Mouse (Mus musculus) kidney, embryonic 15.5 days (tissue): ENCODE results near the gene Lrrc74a. TPM values are rescaled to one million over a fixed set of nuclear protein-coding genes. Genes with fewer than 3 reads are reported as not detected.

Experiments
- ATAC-seq: fragments of 200-750 bp; cut with Nextera tagmentation; replicated peaks from 2 replicates; pipeline ENCODE4 v1.8.0; 2017; ENCODE audit warnings: moderate TSS enrichment; ENCODE audit not compliant: low FRiP score
- H3K27ac ChIP-seq: fragments of 300-500 bp; sonication (generic); 2 replicates; pipeline ENCODE4 v1.5.1; 2015; ENCODE audit warnings: mild to moderate bottlenecking, inconsistent platforms
- H3K27me3 ChIP-seq: fragments of 300-500 bp; sonication (generic); 2 replicates; pipeline ENCODE4 v1.6.1; 2015; ENCODE audit warnings: inconsistent platforms
- H3K36me3 ChIP-seq: fragments of 300-500 bp; sonication (generic); 2 replicates; pipeline ENCODE4 v1.6.1; 2015; ENCODE audit warnings: inconsistent platforms
- H3K4me1 ChIP-seq: fragments of 300-500 bp; sonication (generic); 2 replicates; pipeline ENCODE4 v1.6.1; 2015; ENCODE audit warnings: inconsistent platforms
- H3K4me2 ChIP-seq: fragments of 300-500 bp; sonication (generic); 2 replicates; pipeline ENCODE4 v1.6.1; 2015; ENCODE audit warnings: moderate library complexity, mild to moderate bottlenecking, inconsistent platforms
- H3K4me3 ChIP-seq: fragments of 300-500 bp; sonication (generic); replicated peaks from 2 replicates; pipeline ENCODE4 v1.5.1; 2015; ENCODE audit warnings: mild to moderate bottlenecking, inconsistent platforms
- H3K9ac ChIP-seq: fragments of 300-500 bp; sonication (generic); 2 replicates; pipeline ENCODE4 v1.6.1; 2015; ENCODE audit warnings: mild to moderate bottlenecking, inconsistent platforms
- H3K9me3 ChIP-seq: fragments of 300-500 bp; sonication (generic); replicated peaks from 2 replicates; pipeline ENCODE4 v1.6.1; 2016; ENCODE audit warnings: inconsistent platforms
- WGBS: fragments of 180-500 bp; shearing (Covaris S2); methylation state at CpG from one replicate; pipeline ENCODE4 v1.1.7; 2015; ENCODE audit warnings: mixed read lengths; 5-methylcytosine and 5-hydroxymethylcytosine counted together
- polyA plus RNA-seq: library from polyadenylated mRNA; unstranded; fragments of >200 nt; fragmentation: Nextera tagmentation; extraction: Ambion mirVana; gene quantifications from 2 replicates; pipeline ENCODE4 v1.2.1, GENCODE M21; 2015

Lrrc74a gene
- polyA plus RNA-seq, 1 experiment from 2014 or later = not detected

DNA sequence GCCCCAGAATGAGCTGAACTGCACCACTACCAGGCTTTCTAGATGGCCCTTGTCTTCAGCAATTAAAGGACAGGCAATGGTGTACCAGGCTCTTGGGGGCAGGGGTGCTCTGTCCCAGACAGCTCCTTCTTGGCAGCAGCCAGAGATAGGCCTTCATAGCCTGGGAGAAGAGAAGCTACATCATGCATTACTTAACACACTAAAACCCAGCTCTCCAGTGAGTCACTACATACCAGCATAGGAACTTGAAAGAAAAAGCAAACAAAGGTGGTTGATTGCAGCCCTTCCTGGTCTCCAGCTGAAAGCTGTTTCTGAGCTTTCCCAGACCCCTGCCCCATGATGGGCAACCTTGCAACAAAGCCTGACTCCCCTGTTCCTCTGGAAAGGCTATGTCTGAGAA lies 35.6 kb upstream of the Lrrc74a start:
- Histone ChIP-seq H3K9ac (no peak overlapping the region), H3K36me3 (0 out of 2 replicates have a peak, but pooled peaks cover under 1% of the 10 kb centered on the region), H3K4me2 (no peak overlapping the region), H3K4me1 (peaks cover 10% of the 10 kb centered on the region), H3K4me3 (no peak overlapping the region), H3K27me3 (no peaks in the 10 kb centered on the region), H3K9me3 (no peaks in the 10 kb centered on the region), H3K27ac (no peak overlapping the region)
- no peak for ATAC-seq

DNA sequence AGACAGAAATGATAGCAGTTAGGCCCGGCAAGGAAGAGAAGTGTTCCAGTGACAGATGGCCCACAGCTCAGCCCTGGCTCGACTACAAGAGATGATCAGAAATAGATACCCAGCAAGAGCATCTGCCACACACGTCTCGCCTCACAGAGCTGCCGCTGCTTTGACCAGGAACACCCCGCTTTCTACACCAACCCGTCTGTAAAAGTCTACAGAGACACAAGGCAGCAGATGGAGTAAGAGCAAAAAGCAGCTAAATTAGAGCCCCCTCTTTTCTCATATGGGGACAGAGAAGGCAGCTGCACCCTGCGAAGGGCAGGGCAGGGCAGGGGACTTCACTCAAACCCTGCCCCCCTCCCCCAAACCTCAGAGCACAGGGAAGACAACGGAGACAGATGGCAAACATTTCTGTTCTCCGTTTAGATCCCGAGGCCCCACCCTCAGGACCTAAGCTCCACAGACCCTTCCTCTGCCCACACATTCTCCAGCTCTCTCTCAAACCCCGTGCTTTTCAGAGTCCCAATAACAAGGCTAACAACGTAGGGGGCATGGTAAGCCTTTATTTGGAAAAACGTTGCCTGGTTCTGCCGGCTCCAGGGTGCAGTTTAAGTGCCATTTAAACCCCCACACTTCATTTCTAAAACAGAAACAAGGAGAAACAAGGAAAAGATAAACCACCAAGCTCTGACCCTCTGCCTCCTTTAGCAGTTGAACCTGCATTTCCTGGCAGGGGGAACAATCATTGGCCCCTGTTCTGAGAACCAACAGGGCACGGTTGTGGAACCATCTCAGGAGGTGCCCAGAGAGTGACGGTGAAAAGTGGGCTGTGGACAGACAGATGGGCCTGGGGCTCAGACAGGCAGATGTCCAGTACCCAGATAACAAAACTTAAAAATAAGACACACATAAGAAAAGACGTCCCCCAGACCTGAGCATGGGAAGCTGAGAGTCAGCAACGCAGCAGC lies 33.9 kb upstream of the Lrrc74a start:
- H3K4me2 ChIP-seq = no peak overlapping the region
- peaks cover 7% of the 10 kb centered on the region for H3K4me1 ChIP-seq
- 34% methylated on average over 19 of the region's 19 CpGs for WGBS
- H3K27ac ChIP-seq = no peak overlapping the region
- no peaks in the 10 kb centered on the region for H3K27me3 ChIP-seq
- H3K36me3 ChIP-seq = 0 out of 2 replicates have a peak, but pooled peaks cover 5% of the 10 kb centered on the region
- H3K9ac ChIP-seq = no peak overlapping the region
- no peak for ATAC-seq
- H3K9me3 ChIP-seq = no peaks in the 10 kb centered on the region
- no peak overlapping the region for H3K4me3 ChIP-seq

DNA sequence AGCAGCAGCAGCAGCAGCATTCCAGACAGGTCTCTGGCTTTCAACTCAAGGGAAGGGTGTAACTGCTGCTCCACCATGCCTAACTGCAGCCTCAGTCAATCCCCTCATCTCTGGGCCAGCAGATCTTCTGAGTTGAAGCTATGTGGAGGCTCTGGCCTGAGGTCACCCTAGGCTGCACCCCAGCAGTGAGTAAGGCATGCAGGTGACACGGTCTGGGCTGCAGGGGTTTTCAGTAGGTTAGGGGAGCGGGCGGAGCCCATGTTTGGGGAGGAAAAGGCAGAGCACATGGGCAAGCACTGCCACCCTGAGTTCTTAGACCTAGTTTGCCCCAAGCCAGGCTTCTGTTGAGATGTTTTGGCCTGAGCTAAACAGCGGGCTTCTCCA lies 33.2 kb upstream of the Lrrc74a start:
- no peak overlapping the region for H3K4me2 ChIP-seq
- WGBS = 78% methylated on average over 4 of the region's 4 CpGs
- H3K4me3 ChIP-seq = no peak overlapping the region
- 0 out of 2 replicates have a peak, but pooled peaks cover 5% of the 10 kb centered on the region for H3K36me3 ChIP-seq
- H3K9me3 ChIP-seq = no peaks in the 10 kb centered on the region
- ATAC-seq = no peak
- no peaks in the 10 kb centered on the region for H3K27me3 ChIP-seq
- H3K27ac ChIP-seq = no peak overlapping the region
- peaks cover 7% of the 10 kb centered on the region for H3K4me1 ChIP-seq
- no peak overlapping the region for H3K9ac ChIP-seq

DNA sequence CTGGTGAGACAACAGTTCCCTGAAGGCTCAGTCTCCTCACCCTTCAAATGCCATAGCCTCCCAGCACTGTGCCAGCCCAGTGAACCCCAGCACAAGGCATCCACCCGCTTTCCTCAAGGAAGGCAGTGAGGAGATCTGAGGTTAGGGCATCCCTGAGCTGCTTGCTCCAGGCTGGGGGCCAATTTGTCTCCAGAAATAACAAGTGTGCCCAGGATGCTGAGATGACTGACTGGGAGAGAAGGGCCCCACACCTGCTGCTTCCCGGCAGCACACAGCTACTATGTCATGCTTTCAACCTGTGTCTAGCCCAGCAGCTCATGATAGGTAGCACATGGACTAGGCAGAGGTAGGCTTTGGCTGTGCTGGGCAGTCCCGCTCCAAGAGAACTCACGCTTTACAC lies 32.7 kb upstream of the Lrrc74a start:
- no peak overlapping the region for H3K27ac ChIP-seq
- H3K4me3 ChIP-seq = no peak overlapping the region
- peaks cover 7% of the 10 kb centered on the region for H3K4me1 ChIP-seq
- no peaks in the 10 kb centered on the region for H3K9me3 ChIP-seq
- H3K36me3 ChIP-seq = 0 out of 2 replicates have a peak, but pooled peaks cover 5% of the 10 kb centered on the region
- ATAC-seq = no peak
- no peaks in the 10 kb centered on the region for H3K27me3 ChIP-seq
- WGBS = 93% methylated on average over 4 of the region's 4 CpGs
- H3K4me2 ChIP-seq = no peak overlapping the region
- no peak overlapping the region for H3K9ac ChIP-seq

DNA sequence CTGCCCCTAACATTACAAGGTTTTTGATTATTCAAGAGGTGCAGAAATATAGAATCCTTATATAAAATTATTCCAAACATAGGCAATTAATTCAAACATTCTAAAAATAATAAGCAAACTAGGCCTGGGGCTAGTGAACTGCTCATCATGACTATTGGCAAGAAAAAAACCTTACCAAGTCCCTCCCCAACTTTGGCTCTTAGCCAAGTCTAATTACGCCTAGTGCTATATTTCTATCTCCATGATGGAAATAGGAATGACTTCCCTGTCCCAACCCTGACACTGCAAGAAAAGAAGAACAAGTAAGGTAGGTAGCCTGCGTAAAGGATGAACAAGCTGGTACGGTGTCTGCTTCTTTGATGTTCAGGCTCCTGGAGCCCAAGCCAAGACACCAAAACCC lies 31.5 kb upstream of the Lrrc74a start:
- no peak overlapping the region for H3K4me3 ChIP-seq
- no peaks in the 10 kb centered on the region for H3K9me3 ChIP-seq
- H3K27me3 ChIP-seq = no peaks in the 10 kb centered on the region
- H3K36me3 ChIP-seq = 0 out of 2 replicates have a peak, but pooled peaks cover 5% of the 10 kb centered on the region
- H3K9ac ChIP-seq = no peak overlapping the region
- no peak for ATAC-seq
- peaks cover 7% of the 10 kb centered on the region for H3K4me1 ChIP-seq
- no peak overlapping the region for H3K27ac ChIP-seq
- no peak overlapping the region for H3K4me2 ChIP-seq
- 90% methylated on average over 3 of the region's 3 CpGs for WGBS

DNA sequence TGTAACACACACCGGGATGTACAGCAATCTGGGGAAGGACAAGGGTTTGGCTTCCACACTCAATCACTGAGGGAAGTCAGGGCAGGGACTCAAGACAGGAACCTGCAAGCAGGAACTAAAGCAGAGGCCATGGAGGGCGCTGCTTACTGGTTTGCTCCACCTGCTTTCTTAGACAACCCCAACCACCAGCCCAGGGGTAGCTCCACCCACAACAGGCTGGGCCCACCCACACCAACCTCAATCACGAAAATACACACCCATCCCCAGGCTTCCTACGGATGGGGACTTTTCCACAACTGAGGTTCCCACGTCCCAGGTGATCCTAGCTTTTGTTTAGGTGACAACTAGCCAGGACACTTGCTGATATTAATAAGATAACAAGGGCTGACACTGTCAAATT lies 28.3 kb upstream of the Lrrc74a start:
- Histone ChIP-seq H3K4me3 (no peak overlapping the region), H3K4me1 (no peaks in the 10 kb centered on the region), H3K9ac (no peak overlapping the region), H3K27me3 (no peaks in the 10 kb centered on the region), H3K36me3 (0 out of 2 replicates have a peak, but pooled peaks cover 5% of the 10 kb centered on the region), H3K9me3 (no peaks in the 10 kb centered on the region), H3K27ac (no peak overlapping the region), H3K4me2 (no peak overlapping the region)
- 85% methylated on average over 5 of the region's 5 CpGs for WGBS
- no peak for ATAC-seq

DNA sequence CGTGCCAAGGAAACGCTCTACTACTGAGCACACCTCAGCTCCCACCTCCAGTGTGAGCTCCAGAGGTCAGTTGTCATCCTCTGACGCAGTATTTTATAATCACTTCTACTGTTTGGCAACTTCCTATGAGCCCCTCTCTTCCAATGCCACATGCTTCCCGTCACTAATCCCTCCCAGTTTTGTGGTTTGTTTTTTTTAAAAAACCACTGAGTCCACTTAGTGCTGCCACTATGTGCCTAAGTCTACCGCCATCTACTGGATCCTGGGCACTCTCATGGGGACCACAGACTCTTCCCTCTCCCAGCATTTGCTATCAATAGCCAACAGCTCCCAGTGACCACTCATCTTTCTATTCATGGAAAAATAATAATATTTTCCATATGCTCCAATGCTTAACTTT lies 20.1 kb upstream of the Lrrc74a start:
- 71% methylated on average over 5 of the region's 5 CpGs for WGBS
- ATAC-seq = no peak
- H3K4me3 ChIP-seq = no peak overlapping the region
- no peaks in the 10 kb centered on the region for H3K27me3 ChIP-seq
- no peaks in the 10 kb centered on the region for H3K9me3 ChIP-seq
- no peak overlapping the region for H3K27ac ChIP-seq
- H3K9ac ChIP-seq = no peak overlapping the region
- H3K36me3 ChIP-seq = no peaks in the 10 kb centered on the region
- H3K4me2 ChIP-seq = no peak overlapping the region
- no peaks in the 10 kb centered on the region for H3K4me1 ChIP-seq

DNA sequence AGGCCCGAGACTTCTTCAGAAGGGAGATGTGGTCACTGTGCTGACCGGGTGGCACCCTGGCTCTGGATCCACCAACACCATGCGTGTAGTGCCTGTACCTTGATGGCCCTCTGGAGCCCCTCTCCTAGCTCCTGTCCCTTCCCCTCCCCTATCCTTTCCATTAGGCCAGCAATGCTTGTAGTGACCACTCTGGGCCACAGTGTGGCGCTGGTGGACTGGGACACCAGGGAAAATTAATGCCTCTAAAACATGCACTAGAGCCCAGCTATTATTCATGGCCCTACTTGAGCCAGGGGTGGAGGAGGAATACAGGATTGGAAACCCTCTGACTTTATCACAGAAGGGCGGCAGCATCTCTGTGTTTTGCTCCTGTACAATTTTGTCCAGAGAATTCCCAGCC lies 18.8 kb upstream of the Lrrc74a start:
- no peak for ATAC-seq

DNA sequence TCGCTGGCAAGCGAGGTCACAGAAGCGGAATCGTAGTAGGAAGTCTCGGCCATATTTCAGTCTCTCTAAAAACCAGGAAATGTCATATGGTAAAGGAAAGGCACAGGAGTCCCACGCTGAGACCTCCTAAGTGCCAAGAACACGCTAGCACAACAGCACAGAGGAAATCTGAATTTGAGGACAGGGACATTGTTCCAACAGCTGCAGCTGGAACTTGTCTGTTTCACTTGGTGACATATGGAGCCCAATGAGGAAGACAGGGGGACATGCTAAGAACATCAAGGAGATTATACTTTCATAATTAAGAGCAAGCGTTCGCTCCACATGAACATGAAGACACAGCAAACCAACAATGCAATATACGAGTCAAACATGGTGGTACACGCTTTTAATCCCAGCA lies 17.2 kb upstream of the Lrrc74a start:
- 89% methylated on average over 11 of the region's 11 CpGs for WGBS

More for the DNA sequence above, 18.8 kb upstream of the Lrrc74a start:
- Histone ChIP-seq H3K27me3 (no peaks in the 10 kb centered on the region), H3K4me3 (no peak overlapping the region), H3K9ac (no peak overlapping the region), H3K36me3 (0 out of 2 replicates have a peak, but pooled peaks cover 5% of the 10 kb centered on the region), H3K4me2 (no peak overlapping the region), H3K9me3 (no peaks in the 10 kb centered on the region), H3K4me1 (no peaks in the 10 kb centered on the region), H3K27ac (no peak overlapping the region)
- WGBS = 51% methylated on average over 5 of the region's 5 CpGs

DNA sequence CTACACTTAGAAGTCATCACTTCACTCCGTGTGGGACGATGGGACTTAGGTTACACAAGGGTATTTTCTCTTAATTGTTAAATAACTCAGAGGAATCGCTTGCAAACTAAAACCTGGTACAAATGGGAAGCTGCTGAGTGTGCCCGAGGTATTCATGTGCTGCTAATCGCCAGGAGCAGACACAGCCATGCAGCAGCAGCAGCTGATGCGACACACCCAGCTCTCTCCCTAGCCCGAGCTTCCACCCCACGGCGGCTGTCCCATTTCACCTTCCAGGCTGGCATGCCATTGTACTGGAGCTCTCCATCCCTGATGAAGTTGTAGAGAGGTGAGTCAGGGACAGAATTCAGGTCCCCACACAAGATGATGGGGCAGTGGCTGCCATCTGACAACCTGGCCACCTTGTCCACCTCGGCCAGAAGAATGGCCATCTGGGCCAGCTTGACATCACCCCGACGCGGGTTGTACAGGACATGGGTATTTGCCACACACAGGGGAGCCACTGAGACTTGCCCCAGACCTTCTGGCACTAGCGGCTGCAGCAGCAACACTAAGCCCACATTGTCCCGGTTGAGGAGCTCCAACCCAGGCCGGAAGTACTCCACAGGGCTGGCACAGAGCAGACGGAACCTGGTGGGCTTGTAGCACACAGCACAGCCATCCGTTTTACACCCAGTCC lies 14.1 kb upstream of the Lrrc74a start:
- H3K9me3 ChIP-seq = no peaks in the 10 kb centered on the region
- no peak overlapping the region for H3K9ac ChIP-seq
- H3K4me2 ChIP-seq = no peak overlapping the region
- H3K4me3 ChIP-seq = no peak overlapping the region
- H3K4me1 ChIP-seq = peaks cover under 1% of the 10 kb centered on the region; the same call in 1 of the 2 replicates
- H3K27me3 ChIP-seq = no peaks in the 10 kb centered on the region
- 87% methylated on average over 18 of the region's 18 CpGs for WGBS
- H3K36me3 ChIP-seq = 0 out of 2 replicates have a peak, but pooled peaks cover 6% of the 10 kb centered on the region
- ATAC-seq = no peak
- no peak overlapping the region for H3K27ac ChIP-seq

More for the DNA sequence above, 17.2 kb upstream of the Lrrc74a start:
- no peak overlapping the region for H3K4me2 ChIP-seq
- no peaks in the 10 kb centered on the region for H3K4me1 ChIP-seq
- no peak overlapping the region for H3K27ac ChIP-seq
- H3K27me3 ChIP-seq = no peaks in the 10 kb centered on the region
- no peak overlapping the region for H3K4me3 ChIP-seq
- no peak overlapping the region for H3K9ac ChIP-seq
- no peaks in the 10 kb centered on the region for H3K9me3 ChIP-seq
- H3K36me3 ChIP-seq = 0 out of 2 replicates have a peak, but pooled peaks cover 6% of the 10 kb centered on the region
- ATAC-seq = no peak

DNA sequence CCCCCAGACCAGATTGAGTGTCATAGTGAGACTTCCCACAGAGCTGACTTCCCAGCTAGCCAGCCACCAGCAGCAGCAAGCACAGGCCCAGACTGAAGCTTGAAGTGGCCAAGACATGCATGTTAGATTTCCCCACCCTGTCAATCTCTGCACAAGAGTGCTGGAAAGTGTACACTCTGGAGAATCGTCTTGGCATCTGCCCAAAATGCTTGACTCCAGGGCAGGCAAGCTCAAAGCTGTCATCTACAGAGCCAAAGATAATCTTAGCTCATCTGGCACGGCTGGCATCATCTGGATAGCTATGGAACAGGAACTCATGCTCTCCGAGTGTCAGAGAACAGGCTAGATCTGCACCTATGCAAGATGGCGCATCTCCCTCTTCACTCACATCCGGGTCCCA lies 12.7 kb upstream of the Lrrc74a start:
- H3K9ac ChIP-seq = no peak overlapping the region
- no peaks in the 10 kb centered on the region for H3K27me3 ChIP-seq
- WGBS = 85% methylated on average over 5 of the region's 5 CpGs
- H3K4me1 ChIP-seq = peaks cover 7% of the 10 kb centered on the region; the same call in 1 of the 2 replicates
- H3K36me3 ChIP-seq = 0 out of 2 replicates have a peak, but pooled peaks cover 6% of the 10 kb centered on the region
- ATAC-seq = no peak
- no peaks in the 10 kb centered on the region for H3K9me3 ChIP-seq
- no peak overlapping the region for H3K27ac ChIP-seq
- H3K4me3 ChIP-seq = no peak overlapping the region
- H3K4me2 ChIP-seq = no peak overlapping the region

DNA sequence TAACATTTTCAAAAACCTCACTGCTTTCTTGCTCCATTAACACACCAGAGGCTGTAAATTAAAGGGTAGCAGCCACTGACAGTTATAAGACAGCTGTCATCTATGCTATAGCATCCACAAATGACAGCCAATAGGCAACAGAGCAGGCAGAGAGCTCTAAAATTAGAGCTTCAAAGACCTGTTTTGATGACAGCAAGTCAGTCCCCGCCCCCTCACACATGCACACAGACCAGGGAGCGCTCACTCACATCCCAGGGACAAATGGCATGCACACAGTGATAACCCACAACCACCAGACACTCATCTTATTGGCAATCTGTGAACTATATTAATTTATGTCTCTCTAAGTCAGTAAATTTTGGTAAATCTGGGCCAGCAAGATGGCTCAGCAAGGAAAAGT lies 9.9 kb upstream of the Lrrc74a start:
- Histone ChIP-seq H3K9ac (no peak overlapping the region), H3K9me3 (no peaks in the 10 kb centered on the region), H3K4me3 (no peak overlapping the region), H3K27ac (no peak overlapping the region), H3K4me2 (no peak overlapping the region), H3K27me3 (no peaks in the 10 kb centered on the region), H3K4me1 (peaks cover 7% of the 10 kb centered on the region; the same call in 1 of the 2 replicates), H3K36me3 (0 out of 2 replicates have a peak, but pooled peaks cover 6% of the 10 kb centered on the region)
- 63% methylated on average over 2 of the region's 2 CpGs for WGBS
- no peak for ATAC-seq
